Mouse (Mus musculus): ENCODE measurements around the gene Hipk4. TPM values are rescaled to one million over a fixed set of nuclear protein-coding genes. Genes with fewer than 3 reads are reported as not detected.

Hipk4 gene
- total and polyA plus RNA-seq, 3 experiments: 0.09 to 0.16 TPM; not detected in 1

- no peak overlapping the region for H3K27ac ChIP-seq (ENCODE audit: insufficient read depth, low read depth)
- TF ChIP-seq UBTF (IDR thresholded peaks at IDR 0.05; ENCODE audit: low read depth, low read length): no peak
- TF ChIP-seq BHLHE40 (IDR thresholded peaks at IDR 0.05; ENCODE audit: low read depth, low read length): peak; percentile 68
- no peak for TF ChIP-seq HCFC1 (IDR thresholded peaks at IDR 0.05; ENCODE audit: low read depth, low read length)
- TF ChIP-seq ETS1 (conservative IDR thresholded peaks at IDR 0.05; ENCODE audit: low read depth, low read length): peak; percentile 70
- no peak for TF ChIP-seq ZKSCAN1 (IDR thresholded peaks at IDR 0.05; ENCODE audit: borderline replicate concordance, low read depth, low read length)
- dilution Hi-C loops (cut with MboI; ENCODE audit: extremely low pct_ligation_motif_present, extremely low pct_unique_long_range_greater_than_20kb, low sequenced_read_pairs) (no loop called here), in situ Hi-C loops (cut with MboI; ENCODE audit: low pct_ligation_motif_present, low pct_unique_long_range_greater_than_20kb, low sequenced_read_pairs) (no loop called here)
- H3K79me2 ChIP-seq (replicated peaks; ENCODE audit: control insufficient read depth, extremely low read depth, insufficient read depth, poor library complexity, severe bottlenecking): no peaks in the 10 kb centered on the region
- peak; percentile 26 for DNase-seq (ENCODE audit: extremely low read depth)
- H3K4me1 ChIP-seq (ENCODE audit: control insufficient read depth in 1 of 2, insufficient read depth in 2 of 2): peaks cover 3 to 36% of the 10 kb centered on the region in 2 experiments
- no peaks in the 10 kb centered on the region for H3K9me3 ChIP-seq (replicated peaks; ENCODE audit: low read length)
- H3K9ac ChIP-seq (ENCODE audit: insufficient read depth, low read depth): no peak overlapping the region
- H3K27me3 ChIP-seq (replicated peaks): no peaks in the 10 kb centered on the region
- no peak overlapping the region for H3K4me3 ChIP-seq (replicated peaks in 1 of 3; ENCODE audit: low read depth in 2 of 3, low read length in 2 of 3, poor library complexity in 1 of 3)
- no peak overlapping the region for H3K4me2 ChIP-seq (ENCODE audit: insufficient read depth, low read depth, poor library complexity, severe bottlenecking)
- peaks cover 62 to 88% of the 10 kb centered on the region in 2 experiments for H3K36me3 ChIP-seq (replicated peaks in 1 of 2; ENCODE audit: control insufficient read depth in 1 of 2, insufficient read depth in 1 of 2, low read length in 1 of 2)
Measured at GRCm38 (mm10) chr7:27574124-27574880, 51.2 kb downstream of the Hipk4 start.

GRCm38 (mm10) chr7:27576914-27577313, 53.8 kb downstream of the Hipk4 start:
- peaks cover 74 to 91% of the 10 kb centered on the region in 2 experiments for H3K36me3 ChIP-seq (replicated peaks in 1 of 2; ENCODE audit: control insufficient read depth in 1 of 2, insufficient read depth in 1 of 2, low read length in 1 of 2)
- DNase-seq (ENCODE audit: extremely low read depth): peak; percentile 56
- dilution Hi-C loops (cut with MboI; ENCODE audit: extremely low pct_ligation_motif_present, extremely low pct_unique_long_range_greater_than_20kb, low sequenced_read_pairs): no loop called here

More at GRCm38 (mm10) chr7:27576914-27577313, 53.8 kb downstream of the Hipk4 start:
- no peak overlapping the region for H3K4me3 ChIP-seq (replicated peaks in 1 of 3; ENCODE audit: low read depth in 2 of 3, low read length in 2 of 3, poor library complexity in 1 of 3)
- in situ Hi-C loops (cut with MboI; ENCODE audit: low pct_ligation_motif_present, low pct_unique_long_range_greater_than_20kb, low sequenced_read_pairs): no loop called here
- TF ChIP-seq PAX5 (IDR thresholded peaks at IDR 0.05; ENCODE audit: low read length) (no peak), BHLHE40 (IDR thresholded peaks at IDR 0.05; ENCODE audit: low read depth, low read length) (no peak), TBP (conservative IDR thresholded peaks at IDR 0.05; ENCODE audit: low read depth, low read length) (no peak), CTCF (conservative IDR thresholded peaks at IDR 0.05 in 1 of 2, IDR thresholded peaks at IDR 0.05 in 1 of 2; ENCODE audit: low read depth in 2 of 2, low read length in 2 of 2) (peak; percentile 41 to 61), TCF12 (IDR thresholded peaks at IDR 0.05; ENCODE audit: low read depth, low read length) (no peak), POLR2AphosphoS2 (IDR thresholded peaks at IDR 0.05; ENCODE audit: low read depth, low read length) (no peak), NELFE (IDR thresholded peaks at IDR 0.05; ENCODE audit: low read depth, low read length) (no peak), ZC3H11A (IDR thresholded peaks at IDR 0.05; ENCODE audit: low read depth, low read length) (no peak), RAD21 (IDR thresholded peaks at IDR 0.05; ENCODE audit: low read depth, low read length) (peak; percentile 48), E2F4 (IDR thresholded peaks at IDR 0.05; ENCODE audit: insufficient replicate concordance, low read depth, low read length) (no peak), MAFK (IDR thresholded peaks at IDR 0.05; ENCODE audit: insufficient replicate concordance, low read length) (no peak), ZNF384 (IDR thresholded peaks at IDR 0.05; ENCODE audit: low read depth, low read length) (no peak), USF2 (conservative IDR thresholded peaks at IDR 0.05; ENCODE audit: low read depth, low read length) (no peak), ZKSCAN1 (IDR thresholded peaks at IDR 0.05; ENCODE audit: borderline replicate concordance, low read depth, low read length) (no peak), SIN3A (IDR thresholded peaks at IDR 0.05; ENCODE audit: low read length) (no peak), NRF1 (IDR thresholded peaks at IDR 0.05; ENCODE audit: low read depth, low read length) (no peak), MAZ (IDR thresholded peaks at IDR 0.05; ENCODE audit: low read depth, low read length) (no peak), GABPA (IDR thresholded peaks at IDR 0.05; ENCODE audit: insufficient replicate concordance, low read depth, low read length) (no peak), CHD1 (IDR thresholded peaks at IDR 0.05; ENCODE audit: low read depth, low read length) (no peak), HCFC1 (IDR thresholded peaks at IDR 0.05; ENCODE audit: low read depth, low read length) (no peak), JUND (conservative IDR thresholded peaks at IDR 0.05; ENCODE audit: low read depth, low read length) (no peak), USF1 (IDR thresholded peaks at IDR 0.05; ENCODE audit: low read depth, low read length) (no peak), SMC3 (IDR thresholded peaks at IDR 0.05; ENCODE audit: low read depth, low read length) (peak; percentile 37), POLR2A (IDR thresholded peaks at IDR 0.05; ENCODE audit: low read depth, low read length) (no peak), KAT2A (IDR thresholded peaks at IDR 0.05; ENCODE audit: insufficient replicate concordance, low read length) (no peak)
- no peak overlapping the region for H3K27ac ChIP-seq (ENCODE audit: insufficient read depth, low read depth)
- no peaks in the 10 kb centered on the region for H3K27me3 ChIP-seq (replicated peaks)
- no peak overlapping the region for H3K4me2 ChIP-seq (ENCODE audit: insufficient read depth, low read depth, poor library complexity, severe bottlenecking)
- no peaks in the 10 kb centered on the region for H3K79me2 ChIP-seq (replicated peaks; ENCODE audit: control insufficient read depth, extremely low read depth, insufficient read depth, poor library complexity, severe bottlenecking)
- no peak overlapping the region for H3K9ac ChIP-seq (ENCODE audit: insufficient read depth, low read depth)
- no peaks in the 10 kb centered on the region for H3K9me3 ChIP-seq (replicated peaks; ENCODE audit: low read length)
- peaks cover 3 to 29% of the 10 kb centered on the region in 2 experiments for H3K4me1 ChIP-seq (ENCODE audit: control insufficient read depth in 1 of 2, insufficient read depth in 2 of 2)
